ENCODE assay signal across 13 mouse cellular contexts in genomic region chr5:128542049-128542448, GRCm38 (mm10). TPM values are rescaled to one million over a fixed set of nuclear protein-coding genes. Genes with fewer than 3 reads are reported as not detected.
DNase-seq lines count a peak whose midpoint lies in the region; ATAC-seq lines count a peak whose summit lies in the region.
"Had no signal": no experiment of that assay in that cellular context is flagged by ENCODE, and none has a peak within 500 bp of the region (broad histone marks: within the 10 kb centered on the region; RNA-seq: fewer than 3 reads in every experiment).

No protein-coding gene starts in this region.

- H3K4me3 ChIP-seq in heart, embryonic 10.5 days, result peak overlapping the region; percentile 38
- H3K4me3 ChIP-seq in midbrain, embryonic 11.5 days (ENCODE audit: low read depth, low read length), result no peak overlapping the region
- H3K4me3 ChIP-seq in midbrain, embryonic 16.5 days (ENCODE audit: low read depth, low read length), result no peak overlapping the region
- no peak overlapping the region for H3K4me3 ChIP-seq in stomach, embryonic 15.5 days (replicated peaks)
- H3K4me3 ChIP-seq: forebrain, embryonic 15.5 days had no signal

- H3K9me3 ChIP-seq in heart, embryonic 10.5 days, result no peaks in the 10 kb centered on the region
- H3K9me3 ChIP-seq in midbrain, embryonic 11.5 days (ENCODE audit: control insufficient read depth, low read length), result no peaks in the 10 kb centered on the region
- no peaks in the 10 kb centered on the region for H3K9me3 ChIP-seq in midbrain, embryonic 16.5 days (replicated peaks; ENCODE audit: control insufficient read depth, low read length, poor library complexity, severe bottlenecking)
- no peaks in the 10 kb centered on the region for H3K9me3 ChIP-seq in stomach, embryonic 15.5 days
- H3K9me3 ChIP-seq: forebrain, embryonic 15.5 days had no signal

- no peaks in the 10 kb centered on the region; the same call in 1 of the 2 replicates for H3K27me3 ChIP-seq in heart, embryonic 10.5 days (ENCODE audit: insufficient read depth, poor library complexity, severe bottlenecking)
- no peaks in the 10 kb centered on the region for H3K27me3 ChIP-seq in midbrain, embryonic 11.5 days (ENCODE audit: control insufficient read depth, insufficient read depth, low read length)
- H3K27me3 ChIP-seq in midbrain, embryonic 16.5 days (ENCODE audit: control insufficient read depth, insufficient read depth, low read depth, low read length), result no peaks in the 10 kb centered on the region
- no peaks in the 10 kb centered on the region for H3K27me3 ChIP-seq in stomach, embryonic 15.5 days (replicated peaks)
- H3K27me3 ChIP-seq: forebrain, embryonic 15.5 days had no signal

- 6% methylated on average over 10 of the region's 10 CpGs for WGBS in heart, embryonic 10.5 days
- 13% methylated on average over 10 of the region's 10 CpGs for WGBS in midbrain, embryonic 11.5 days
- WGBS in midbrain, embryonic 16.5 days, result 21% methylated on average over 10 of the region's 10 CpGs
- WGBS in stomach, embryonic 15.5 days, result 13% methylated on average over 10 of the region's 10 CpGs

- H3K4me1 ChIP-seq in heart, embryonic 10.5 days, result peaks cover 16% of the 10 kb centered on the region
- H3K4me1 ChIP-seq in midbrain, embryonic 11.5 days (ENCODE audit: control insufficient read depth, insufficient read depth, low read length), result peaks cover 17% of the 10 kb centered on the region
- H3K4me1 ChIP-seq in midbrain, embryonic 16.5 days (ENCODE audit: control insufficient read depth, insufficient read depth, low read length), result no peaks in the 10 kb centered on the region
- no peaks in the 10 kb centered on the region for H3K4me1 ChIP-seq in stomach, embryonic 15.5 days

- no peaks in the 10 kb centered on the region for H3K36me3 ChIP-seq in heart, embryonic 10.5 days
- no peaks in the 10 kb centered on the region for H3K36me3 ChIP-seq in midbrain, embryonic 11.5 days (ENCODE audit: control insufficient read depth, insufficient read depth, low read length)
- H3K36me3 ChIP-seq in midbrain, embryonic 16.5 days (ENCODE audit: control insufficient read depth, insufficient read depth, low read length), result no peaks in the 10 kb centered on the region
- H3K36me3 ChIP-seq in stomach, embryonic 15.5 days, result no peaks in the 10 kb centered on the region
- H3K36me3 ChIP-seq: forebrain, embryonic 15.5 days had no signal

- DNase-seq in heart, embryonic 10.5 days (ENCODE audit: low spot score), result peak; percentile 84
- DNase-seq in heart, adult 11 months, result no peak
- DNase-seq in midbrain, embryonic 11.5 days (ENCODE audit: low spot score, missing footprints), result peak; percentile 88
- DNase-seq in kidney, postnatal 4 days, result peak; percentile 38 to 40
- no peak for DNase-seq in layer of hippocampus, postnatal 36 days
- no peak for DNase-seq in gastrocnemius, adult 8-10 months (ENCODE audit: low spot score in 2 of 2)
- DNase-seq: cerebellum, adult 2 months; retina, postnatal 1 day had no signal

- H3K27ac ChIP-seq in heart, embryonic 10.5 days, result peak overlapping the region; percentile 81
- H3K27ac ChIP-seq in midbrain, embryonic 11.5 days (ENCODE audit: low read depth, low read length), result no peak overlapping the region
- H3K27ac ChIP-seq in midbrain, embryonic 16.5 days (ENCODE audit: low read length), result no peak overlapping the region
- no peak overlapping the region for H3K27ac ChIP-seq in stomach, embryonic 15.5 days
- H3K27ac ChIP-seq: forebrain, embryonic 15.5 days had no signal

- peak; percentile 52; the same call in 1 of the 2 replicates for ATAC-seq in midbrain, embryonic 11.5 days (ENCODE audit: low FRiP score)
- ATAC-seq in midbrain, embryonic 16.5 days, result no peak
- no peak for ATAC-seq in stomach, embryonic 15.5 days (ENCODE audit: insufficient read depth, low FRiP score, low read depth)
- ATAC-seq: forebrain, embryonic 15.5 days had no signal

- no peak overlapping the region for H3K4me2 ChIP-seq in midbrain, embryonic 11.5 days
- H3K4me2 ChIP-seq in midbrain, embryonic 16.5 days (ENCODE audit: low read length), result no peak overlapping the region
- H3K4me2 ChIP-seq in stomach, embryonic 15.5 days, result peak overlapping the region; percentile 29
- H3K4me2 ChIP-seq: forebrain, embryonic 15.5 days had no signal

- H3K9ac ChIP-seq in midbrain, embryonic 11.5 days (ENCODE audit: low read length), result no peak overlapping the region; the same call in 1 of the 2 replicates
- no peak overlapping the region for H3K9ac ChIP-seq in midbrain, embryonic 16.5 days (ENCODE audit: low read depth, low read length)
- no peak overlapping the region for H3K9ac ChIP-seq in stomach, embryonic 15.5 days
- H3K9ac ChIP-seq: forebrain, embryonic 15.5 days had no signal

RNA-seq across cellular contexts. Expression of gene Fzd10, which starts 58.6 kb away (rescaled TPM):
- 0.58 and 1.0 TPM in 2 replicates for polyA plus RNA-seq in heart, embryonic 10.5 days (2016; fragmentation: Nextera tagmentation; extraction: Ambion mirVana)
- polyA plus RNA-seq in midbrain, embryonic 11.5 days (2014; fragmentation: Nextera tagmentation; extraction: Ambion mirVana), result 22.4 and 25.6 TPM in 2 replicates
- 4.5 and 5.3 TPM in 2 replicates for polyA plus RNA-seq in midbrain, embryonic 16.5 days (2015; fragmentation: Nextera tagmentation; extraction: Ambion mirVana)
- 0.95 and 1.8 TPM in 2 replicates for polyA plus RNA-seq in stomach, embryonic 15.5 days (2015; fragmentation: Nextera tagmentation; extraction: Ambion mirVana)
- under 1 TPM; 0.48 to 0.60 TPM for total RNA-seq in layer of hippocampus, postnatal 36 days (2021)
- 1 to 10 TPM in 2 of 4 experiments, under 1 TPM in 2; 0.77 to 1.1 (median 0.99) TPM for total RNA-seq in gastrocnemius, adult 8-10 months (2022)
- total RNA-seq: megakaryocyte progenitor cell, adult 5-6 weeks had no signal
- polyA plus RNA-seq: C2C12 had no signal

Comparison
In these comparisons a context has a peak if more than half of its experiments do, and no peak if none do; other contexts are left out.
1. DNase-seq: peak in heart, embryonic 10.5 days (single experiment), midbrain, embryonic 11.5 days (single experiment) and kidney, postnatal 4 days (2 of 2); none in heart, adult 11 months (single experiment), layer of hippocampus, postnatal 36 days (0 of 2) and gastrocnemius, adult 8-10 months (0 of 2).